Mouse (Mus musculus) bone marrow macrophage, adult 2 months (primary cell): ENCODE results near the gene 2810408A11Rik.

Experiments
- CTCF ChIP-seq: IDR thresholded peaks from 2 replicates; pipeline ENCODE4 v1.5.1; 2012; ENCODE audit warnings: low read depth, mild to moderate bottlenecking, low read length, moderate library complexity
- POLR2A ChIP-seq: IDR thresholded peaks from 2 replicates; pipeline ENCODE4 v1.6.1; 2012; ENCODE audit warnings: mild to moderate bottlenecking, low read depth, low read length, borderline replicate concordance

GRCm38 (mm10) chr11:69894671-69895070, 6.1 kb downstream of the 2810408A11Rik start:
- TF ChIP-seq CTCF = no peak
- no peak for TF ChIP-seq POLR2A
